Mouse (Mus musculus) lung, adult 2 months (tissue): Measurements from ENCODE around the gene Btbd9. TPM values are rescaled to one million over a fixed set of nuclear protein-coding genes. Genes with fewer than 3 reads are reported as not detected.

Experiments
- DNase-seq: peaks from one replicate; pipeline ENCODE4 v3.0.0; 2022
- H3K4me1 ChIP-seq: fragments of 200-500 bp; 2 replicates; pipeline ENCODE4 v1.6.1; 2011; ENCODE audit warnings: low read length; ENCODE audit not compliant: control insufficient read depth, insufficient read depth
- H3K4me3 ChIP-seq: fragments of 200-500 bp; replicated peaks from 2 replicates; pipeline ENCODE3; 2011; ENCODE audit warnings: low read depth, mild to moderate bottlenecking, control low read depth, low read length; ENCODE audit errors: extremely low read depth
- CTCF ChIP-seq: fragments of 200-500 bp; IDR thresholded peaks from 2 replicates; pipeline ENCODE4 v1.5.1; 2011; ENCODE audit warnings: mild to moderate bottlenecking, low read length, control low read depth; ENCODE audit not compliant: insufficient read depth
- POLR2A ChIP-seq: fragments of 200-500 bp; IDR thresholded peaks from 2 replicates; pipeline ENCODE4 v1.6.1; 2011; ENCODE audit warnings: low read depth, mild to moderate bottlenecking, control low read depth, low read length, borderline replicate concordance; ENCODE audit errors: extremely low read depth
- WGBS: fragments of 180-500 bp; shearing (Covaris S2); methylation state at CpG from one replicate; pipeline ENCODE4 v1.1.7; 2018; 5-methylcytosine and 5-hydroxymethylcytosine counted together
- polyA plus RNA-seq: library from polyadenylated mRNA; depleted of rRNA; stranded (reverse); fragments of >200 nt; gene quantifications from 2 replicates; pipeline ENCODE4 v1.2.3, GENCODE M21; 2012

Gene Btbd9
- polyA plus RNA-seq, 1 experiment, result 24.2 TPM

DNA sequence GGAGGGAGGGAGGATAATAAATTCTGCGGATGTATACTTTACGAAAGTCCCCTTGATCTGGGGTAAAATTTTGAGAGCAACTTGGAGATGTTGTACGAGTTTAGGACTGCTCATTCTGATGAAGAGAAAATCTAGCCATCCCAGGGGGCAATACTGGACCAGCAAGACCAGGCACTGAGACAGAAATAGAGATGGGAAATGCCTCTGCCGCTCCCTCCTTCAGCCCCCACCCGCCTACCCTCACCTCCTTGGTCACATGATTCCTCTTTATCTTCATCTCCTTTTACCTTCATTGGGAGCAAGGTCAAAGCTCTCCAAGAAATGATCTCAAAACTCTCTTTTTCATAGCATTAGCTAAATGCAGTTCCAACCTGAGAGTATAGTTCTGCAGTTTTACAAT lies 88.6 kb downstream of the Btbd9 start:
- WGBS, result 81% methylated on average over 5 of the region's 5 CpGs
- no peak for DNase-seq
- Histone ChIP-seq H3K4me1 (no peaks in the 10 kb centered on the region), H3K4me3 (no peak overlapping the region)
- TF ChIP-seq POLR2A, result no peak
- TF ChIP-seq CTCF, result no peak

DNA sequence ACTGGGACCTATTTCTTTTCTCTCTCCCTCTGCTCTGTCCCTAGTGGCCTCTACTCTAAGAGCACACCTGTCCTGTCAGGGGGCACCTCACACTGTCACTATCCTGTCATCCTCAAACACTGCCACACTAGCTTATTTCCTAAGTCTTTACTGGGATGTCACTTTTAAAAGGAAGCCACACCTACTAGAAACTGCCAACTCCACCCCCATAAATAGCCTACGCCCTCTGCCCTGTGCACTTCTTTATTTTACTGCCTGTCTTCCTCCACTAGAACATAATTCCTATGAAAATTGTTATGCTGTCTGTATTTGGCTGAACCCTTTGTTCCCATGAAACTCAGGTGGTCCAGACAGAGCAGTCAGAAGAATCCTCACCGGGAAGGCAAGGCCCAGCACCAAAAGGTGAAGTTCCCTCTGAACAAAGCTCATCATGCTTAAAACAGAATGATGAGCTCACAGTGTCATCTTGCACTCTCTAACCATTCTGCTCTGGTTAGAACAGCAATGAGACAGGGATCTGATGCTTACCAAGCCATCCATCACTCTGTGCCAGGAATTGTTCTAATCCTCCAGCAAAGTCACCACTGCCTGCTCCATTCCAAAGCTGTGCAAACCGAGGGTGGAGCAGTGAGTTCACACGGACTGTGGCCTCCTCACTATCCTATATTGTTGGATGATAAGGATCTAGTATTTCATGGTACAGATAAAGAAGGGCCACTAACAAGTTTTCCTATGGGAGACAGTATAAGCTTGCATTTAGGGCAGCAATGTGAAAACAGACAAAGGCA lies 91.0 kb downstream of the Btbd9 start:
- WGBS, result 66% methylated on average over 4 of the region's 4 CpGs

DNA sequence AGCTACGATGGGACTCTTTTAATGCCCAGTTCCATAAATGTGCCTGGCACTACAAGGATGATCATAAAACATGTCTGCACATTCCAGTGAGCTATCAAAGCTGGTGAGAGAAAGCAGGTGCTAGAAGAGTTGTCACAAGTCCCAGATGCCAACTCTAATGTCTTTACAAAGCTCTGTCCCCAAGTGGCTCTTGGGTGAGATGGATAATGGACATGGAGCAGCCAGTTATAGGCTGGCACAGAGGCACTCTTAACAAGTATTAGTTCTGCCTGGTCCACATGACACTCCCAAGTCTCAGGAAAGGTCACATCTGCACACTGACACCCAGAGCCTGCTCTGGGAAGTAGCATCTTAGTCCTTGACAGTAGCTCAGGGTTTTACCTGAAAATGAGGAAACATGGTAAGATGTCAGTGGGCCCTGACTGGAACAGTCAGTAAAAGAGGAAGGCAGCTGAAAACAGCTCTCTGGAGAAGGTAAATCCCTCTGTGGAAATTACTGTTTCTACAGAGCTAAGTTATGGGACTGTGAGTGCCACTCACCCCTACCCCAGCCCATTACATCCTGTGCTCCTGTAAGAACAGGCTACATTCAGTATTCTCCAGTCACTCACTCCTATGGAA lies 91.7 kb downstream of the Btbd9 start:
- DNase-seq, result no peak
- TF ChIP-seq CTCF (no peak), POLR2A (no peak)
- WGBS, result 100% methylated on average over 1 of the region's 1 CpGs
- no peaks in the 10 kb centered on the region for H3K4me1 ChIP-seq
- H3K4me3 ChIP-seq, result no peak overlapping the region

More for the DNA sequence above, 91.0 kb downstream of the Btbd9 start:
- TF ChIP-seq POLR2A, result no peak
- TF ChIP-seq CTCF, result no peak
- Histone ChIP-seq H3K4me3 (no peak overlapping the region), H3K4me1 (no peaks in the 10 kb centered on the region)
- no peak for DNase-seq

DNA sequence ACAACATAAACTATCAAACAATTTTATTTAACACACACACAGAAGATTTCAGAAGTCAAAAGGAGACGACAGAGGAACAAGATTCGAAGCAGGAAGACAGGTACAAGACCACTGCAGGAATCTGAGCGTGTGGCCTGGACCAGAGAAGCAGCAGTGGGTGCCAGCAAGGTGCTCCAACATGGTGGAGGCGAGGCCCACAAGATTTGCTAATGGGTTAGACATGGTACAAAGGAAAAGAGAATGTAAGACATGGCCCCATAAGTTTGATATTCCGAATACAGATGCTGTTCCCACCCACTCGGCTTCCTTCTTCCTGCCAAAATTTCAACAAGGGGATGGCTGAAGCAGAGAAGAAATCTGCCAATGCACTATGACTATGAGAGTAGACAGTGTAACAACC lies 94.5 kb downstream of the Btbd9 start:
- 86% methylated on average over 6 of the region's 6 CpGs for WGBS
- DNase-seq, result no peak
- no peak for TF ChIP-seq POLR2A
- TF ChIP-seq CTCF, result no peak
- Histone ChIP-seq H3K4me1 (no peaks in the 10 kb centered on the region), H3K4me3 (no peak overlapping the region)

DNA sequence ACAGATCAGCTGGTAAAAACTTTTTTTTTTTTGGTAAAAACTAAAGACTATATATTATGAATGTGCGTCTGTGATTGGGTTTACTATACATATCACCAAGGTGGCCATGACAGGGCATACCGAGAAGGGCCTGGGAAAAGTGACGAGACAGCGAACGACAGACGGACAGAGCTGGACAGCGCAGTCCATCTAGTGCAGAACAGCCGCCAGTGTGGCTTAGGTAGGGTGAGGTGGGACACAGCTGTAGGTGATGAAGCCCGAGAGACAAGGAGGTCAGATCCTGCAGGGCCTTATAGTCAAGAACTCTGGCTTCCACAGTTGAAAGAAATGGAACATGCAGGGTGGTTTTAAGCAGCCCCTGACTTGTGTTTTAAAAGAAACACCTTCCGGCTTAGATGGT lies 94.9 kb downstream of the Btbd9 start:
- Histone ChIP-seq H3K4me1 (no peaks in the 10 kb centered on the region), H3K4me3 (no peak overlapping the region)
- TF ChIP-seq POLR2A (no peak), CTCF (no peak)
- DNase-seq, result no peak
- WGBS, result 95% methylated on average over 10 of the region's 10 CpGs

DNA sequence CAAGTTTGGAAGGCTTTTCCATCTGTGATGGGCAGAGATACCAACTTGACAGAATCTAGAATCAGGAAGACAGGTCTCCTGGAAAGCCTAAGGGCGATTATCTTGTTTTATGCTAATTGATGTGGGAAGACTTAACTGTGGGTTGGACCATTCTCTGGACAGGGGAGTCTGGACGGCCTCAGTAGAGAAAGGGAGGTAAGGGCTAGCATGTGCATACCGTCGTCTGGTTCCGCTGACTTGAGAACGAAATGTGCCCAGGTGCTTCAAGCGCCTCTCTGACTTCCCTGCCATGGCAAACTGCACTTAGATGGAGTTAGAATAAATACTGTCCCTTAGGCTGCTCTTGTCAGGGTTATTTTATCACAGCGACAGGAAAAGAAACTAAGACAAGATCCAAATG lies 95.9 kb downstream of the Btbd9 start:
- no peak for DNase-seq
- TF ChIP-seq CTCF, result no peak
- TF ChIP-seq POLR2A, result no peak
- 90% methylated on average over 8 of the region's 8 CpGs for WGBS

DNA sequence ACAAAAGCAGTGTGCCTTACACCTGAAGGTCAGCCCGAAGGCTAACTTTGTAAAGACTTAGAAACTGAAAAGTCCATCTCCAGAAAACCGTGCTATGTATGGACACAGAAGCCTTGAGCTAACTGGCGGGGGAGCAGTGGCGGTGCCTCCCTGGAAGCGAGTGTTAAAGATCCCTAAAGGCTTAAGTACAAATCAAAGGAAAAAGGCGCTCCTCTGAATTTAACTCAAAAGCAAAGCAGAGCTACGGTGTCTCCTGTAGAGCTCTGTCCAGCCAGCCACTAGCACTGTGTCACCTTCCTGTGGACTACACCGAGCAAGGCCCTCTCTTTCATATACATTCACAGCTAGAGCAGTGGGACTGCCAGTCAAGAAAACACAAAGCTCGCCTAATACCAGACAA lies 98.1 kb downstream of the Btbd9 start:
- Histone ChIP-seq H3K4me3 (no peak overlapping the region), H3K4me1 (peaks cover 3% of the 10 kb centered on the region; the same call in 1 of the 2 replicates)
- DNase-seq, result no peak
- 89% methylated on average over 9 of the region's 9 CpGs for WGBS
- TF ChIP-seq CTCF, result no peak
- TF ChIP-seq POLR2A, result no peak

More for the DNA sequence above, 95.9 kb downstream of the Btbd9 start:
- Histone ChIP-seq H3K4me3 (no peak overlapping the region), H3K4me1 (no peaks in the 10 kb centered on the region)

DNA sequence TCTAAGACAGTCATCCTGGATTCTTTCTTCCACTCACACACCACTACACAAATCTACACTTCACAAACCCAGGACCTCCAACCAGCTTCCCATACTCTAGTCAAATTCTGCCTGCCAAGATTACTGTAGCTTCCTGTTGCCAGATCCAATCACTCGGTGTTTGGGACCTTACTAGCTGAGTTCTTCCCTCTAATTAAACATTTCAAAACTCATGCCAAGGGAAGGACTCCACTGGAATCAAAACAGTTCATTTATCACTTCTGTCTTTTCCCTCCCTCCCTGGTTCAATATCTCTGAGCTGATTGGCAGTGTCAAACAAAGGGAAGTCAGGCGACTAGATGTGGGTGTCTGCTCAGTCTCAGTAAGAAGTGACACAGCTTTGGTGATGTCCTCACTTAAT lies 101.7 kb downstream of the Btbd9 start:
- H3K4me3 ChIP-seq, result no peak overlapping the region
- DNase-seq, result no peak
- TF ChIP-seq POLR2A (no peak), CTCF (no peak)
- H3K4me1 ChIP-seq, result peaks cover 3% of the 10 kb centered on the region
- 41% methylated on average over 2 of the region's 2 CpGs for WGBS

DNA sequence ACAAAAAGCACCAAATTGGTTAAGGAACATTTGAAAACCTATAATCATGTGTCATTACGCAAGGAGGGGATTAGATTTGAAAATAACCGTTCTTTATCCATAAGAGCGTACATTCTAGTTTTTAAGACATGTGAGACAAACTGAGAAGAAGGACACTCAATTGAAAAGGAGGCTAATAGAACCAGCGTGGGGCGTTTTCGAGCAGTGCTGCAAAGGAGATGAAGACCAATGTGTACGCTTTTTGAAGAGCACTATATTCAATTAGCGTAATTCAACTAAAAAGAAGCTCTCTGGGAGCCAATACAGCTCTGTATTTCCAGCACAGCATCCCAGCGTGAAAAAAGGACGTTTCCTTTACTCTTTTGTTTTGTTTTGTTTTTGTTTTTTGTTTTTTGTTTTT lies 103.5 kb downstream of the Btbd9 start:
- Histone ChIP-seq H3K4me1 (peaks cover 3% of the 10 kb centered on the region), H3K4me3 (no peak overlapping the region)
- no peak for DNase-seq
- TF ChIP-seq CTCF (no peak), POLR2A (no peak)
- 94% methylated on average over 10 of the region's 10 CpGs for WGBS

DNA sequence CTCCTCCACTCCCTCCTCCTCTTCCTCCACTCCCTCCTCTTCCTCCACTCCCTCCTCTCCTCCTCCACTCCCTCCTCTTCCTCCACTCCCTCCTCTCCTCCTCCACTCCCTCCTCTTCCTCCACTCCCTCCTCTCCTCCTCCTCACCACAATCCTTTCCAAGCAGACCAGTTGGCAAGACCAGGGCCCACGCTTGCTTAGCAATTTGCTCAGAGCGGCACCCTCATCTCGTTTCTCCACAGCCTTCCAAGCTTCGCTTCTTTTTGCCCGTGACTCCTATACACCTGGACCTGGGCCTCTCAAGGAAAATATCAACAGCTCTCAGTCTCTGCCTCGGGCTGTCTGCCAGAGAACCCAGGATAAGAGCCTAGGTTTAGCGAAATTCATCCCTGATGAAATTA lies 104.8 kb downstream of the Btbd9 start:
- WGBS, result 63% methylated on average over 7 of the region's 7 CpGs

More for the DNA sequence above, 104.8 kb downstream of the Btbd9 start:
- Histone ChIP-seq H3K4me1 (peaks cover 3% of the 10 kb centered on the region), H3K4me3 (no peak overlapping the region)
- TF ChIP-seq POLR2A, result no peak
- TF ChIP-seq CTCF, result no peak
- no peak for DNase-seq
